Mouse (Mus musculus): ENCODE measurements around the gene Pax5.

DNA sequence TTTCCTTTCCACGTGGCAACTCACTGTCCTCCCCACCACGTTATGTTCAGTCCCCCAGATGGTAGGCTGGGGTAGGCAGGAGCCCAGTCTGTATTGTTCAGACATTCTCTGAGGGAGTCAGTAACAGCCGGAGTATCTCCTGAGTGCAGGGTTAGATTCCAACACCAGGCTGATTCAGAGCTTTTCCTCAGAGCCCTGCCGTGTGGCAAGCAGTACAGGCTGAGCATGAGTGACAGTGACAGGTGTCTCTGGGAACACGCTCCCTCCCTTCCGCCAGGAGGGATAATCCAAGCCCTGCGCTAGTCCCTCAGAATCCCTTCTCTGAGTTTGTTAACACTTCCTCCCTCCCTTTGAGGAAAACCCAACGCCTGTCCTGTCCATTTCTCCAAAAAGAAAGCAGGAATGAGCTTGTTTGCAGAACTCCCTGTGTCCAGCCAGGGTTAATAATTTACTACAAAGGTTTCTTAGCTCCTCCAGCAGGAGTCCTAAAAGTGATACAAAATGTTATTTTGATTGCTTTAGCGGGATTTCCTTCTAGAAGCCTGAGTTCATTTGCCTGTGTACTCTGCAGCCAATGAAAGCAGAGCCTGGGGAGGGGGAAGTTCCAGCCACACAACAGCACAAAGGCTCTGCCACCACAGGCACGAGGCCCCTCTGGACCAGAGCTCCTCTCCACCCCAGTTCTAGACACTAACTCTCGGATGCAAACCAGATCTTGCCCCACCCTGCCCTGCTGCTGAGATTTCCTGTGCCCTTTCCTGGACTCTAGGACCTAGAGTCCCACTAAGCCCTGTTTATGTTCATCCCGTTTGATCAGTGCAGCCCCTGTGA is 76.4 kb downstream of the Pax5 start:
- TF ChIP-seq CTCF (IDR thresholded peaks at IDR 0.05; ENCODE audit: low read depth) (no peak), EP300 (optimal IDR thresholded peaks at IDR 0.05) (no peak)
